Mouse (Mus musculus) brain, embryonic 14.5 days (tissue): Measurements from ENCODE around the gene Gm10563.

Source experiments
- CTCF ChIP-seq: fragments of 200-500 bp; IDR thresholded peaks from 2 replicates; pipeline ENCODE4 v1.5.1; 2012; ENCODE audit warnings: inconsistent platforms, mild to moderate bottlenecking, moderate library complexity, borderline replicate concordance; ENCODE audit not compliant: insufficient read depth, insufficient read length; ENCODE audit errors: extremely low read depth
- POLR2A ChIP-seq: fragments of 200-500 bp; IDR thresholded peaks from 2 replicates; pipeline ENCODE4 v1.6.1; 2012; ENCODE audit warnings: mild to moderate bottlenecking, inconsistent platforms, borderline replicate concordance; ENCODE audit not compliant: poor library complexity, insufficient read depth, insufficient read length, severe bottlenecking; ENCODE audit errors: extremely low read depth

- TF ChIP-seq CTCF (no peak), POLR2A (no peak)
Measured at GRCm38 (mm10) chr4:155601997-155602456, 43.2 kb downstream of the Gm10563 start.
